Mouse (Mus musculus) spleen, adult 2 months (tissue): ENCODE measurements around the gene Atp8a1.

Source experiments
- CTCF ChIP-seq: fragments of 200-500 bp; IDR thresholded peaks from 2 replicates; pipeline ENCODE4 v1.5.1; 2011; ENCODE audit warnings: mild to moderate bottlenecking, inconsistent platforms; ENCODE audit not compliant: insufficient read depth, insufficient read length, insufficient replicate concordance; ENCODE audit errors: extremely low read depth
- POLR2A ChIP-seq: fragments of 200-500 bp; IDR thresholded peaks from 2 replicates; pipeline ENCODE4 v1.6.1; 2011; ENCODE audit warnings: low read depth, low read length, inconsistent platforms

GRCm38 (mm10) chr5:67802174-67803030 lies 44.8 kb downstream of the Atp8a1 start:
- TF ChIP-seq POLR2A (no peak), CTCF (no peak)
